Mouse (Mus musculus) stomach, embryonic 15.5 days (tissue): Measurements from ENCODE around the gene Inpp4b. TPM values are rescaled to one million over a fixed set of nuclear protein-coding genes. Genes with fewer than 3 reads are reported as not detected.

Experiments used
- ATAC-seq: fragments of 200-750 bp; cut with Nextera tagmentation; 2 replicates; pipeline ENCODE4 v1.8.0; 2017; ENCODE audit warnings: low read depth, moderate number of reproducible peaks, moderate TSS enrichment; ENCODE audit not compliant: insufficient read depth, low FRiP score
- H3K27ac ChIP-seq: fragments of 300-500 bp; sonication (generic); 2 replicates; pipeline ENCODE4 v1.5.1; 2015; ENCODE audit warnings: mild to moderate bottlenecking, inconsistent platforms
- H3K27me3 ChIP-seq: fragments of 300-500 bp; sonication (generic); replicated peaks from 2 replicates; pipeline ENCODE4 v1.6.1; 2015; ENCODE audit warnings: inconsistent platforms
- H3K36me3 ChIP-seq: fragments of 300-500 bp; sonication (generic); 2 replicates; pipeline ENCODE4 v1.6.1; 2015; ENCODE audit warnings: inconsistent platforms
- H3K4me1 ChIP-seq: fragments of 300-500 bp; sonication (generic); 2 replicates; pipeline ENCODE4 v1.6.1; 2015; ENCODE audit warnings: inconsistent platforms
- H3K4me2 ChIP-seq: fragments of 300-500 bp; sonication (generic); 2 replicates; pipeline ENCODE4 v1.6.1; 2015; ENCODE audit warnings: mild to moderate bottlenecking, inconsistent platforms
- H3K4me3 ChIP-seq: fragments of 300-500 bp; sonication (generic); replicated peaks from 2 replicates; pipeline ENCODE4 v1.5.1; 2015; ENCODE audit warnings: inconsistent platforms
- H3K9ac ChIP-seq: fragments of 300-500 bp; sonication (generic); 2 replicates; pipeline ENCODE4 v1.6.1; 2015; ENCODE audit warnings: inconsistent platforms
- H3K9me3 ChIP-seq: fragments of 300-500 bp; sonication (generic); 2 replicates; pipeline ENCODE4 v1.6.1; 2016; ENCODE audit warnings: inconsistent platforms
- WGBS: fragments of 180-500 bp; shearing (Covaris S2); methylation state at CpG from one replicate; pipeline ENCODE4 v1.1.7; 2015; 5-methylcytosine and 5-hydroxymethylcytosine counted together
- polyA plus RNA-seq: library from polyadenylated mRNA; unstranded; fragments of >200 nt; fragmentation: Nextera tagmentation; extraction: Ambion mirVana; gene quantifications from 2 replicates; pipeline ENCODE4 v1.2.1, GENCODE M21; 2015

The Inpp4b gene
- polyA plus RNA-seq, 1 experiment from 2014 or later = 6.7 TPM

- ATAC-seq = no peak
- H3K9me3 ChIP-seq = no peaks in the 10 kb centered on the region
- no peak overlapping the region for H3K9ac ChIP-seq
- no peaks in the 10 kb centered on the region for H3K4me1 ChIP-seq
- no peaks in the 10 kb centered on the region for H3K27me3 ChIP-seq
- 81% methylated on average over 4 of the region's 4 CpGs for WGBS
- no peak overlapping the region for H3K4me2 ChIP-seq
- no peaks in the 10 kb centered on the region for H3K36me3 ChIP-seq
- H3K4me3 ChIP-seq = no peak overlapping the region
- no peak overlapping the region for H3K27ac ChIP-seq
Observed at GRCm38 (mm10) chr8:81639820-81640219, 297.5 kb downstream of the Inpp4b start.

- H3K27me3 ChIP-seq = no peaks in the 10 kb centered on the region
- 84% methylated on average over 4 of the region's 4 CpGs for WGBS
- no peak overlapping the region for H3K4me2 ChIP-seq
- H3K9ac ChIP-seq = no peak overlapping the region
- no peaks in the 10 kb centered on the region for H3K36me3 ChIP-seq
- ATAC-seq = no peak
- H3K4me3 ChIP-seq = no peak overlapping the region
- no peak overlapping the region for H3K27ac ChIP-seq
- H3K9me3 ChIP-seq = no peaks in the 10 kb centered on the region
- H3K4me1 ChIP-seq = no peaks in the 10 kb centered on the region
Observed at GRCm38 (mm10) chr8:81643030-81643429, 300.7 kb downstream of the Inpp4b start.

- no peaks in the 10 kb centered on the region for H3K36me3 ChIP-seq
- H3K27me3 ChIP-seq = no peaks in the 10 kb centered on the region
- H3K4me1 ChIP-seq = no peaks in the 10 kb centered on the region
- H3K9me3 ChIP-seq = no peaks in the 10 kb centered on the region
- no peak overlapping the region for H3K4me3 ChIP-seq
- no peak overlapping the region for H3K27ac ChIP-seq
- H3K4me2 ChIP-seq = no peak overlapping the region
- no peak overlapping the region for H3K9ac ChIP-seq
- no peak for ATAC-seq
Observed at GRCm38 (mm10) chr8:81692167-81692566, 349.8 kb downstream of the Inpp4b start.

- no peak overlapping the region for H3K27ac ChIP-seq
- WGBS = 15% methylated on average over 2 of the region's 2 CpGs
- H3K4me2 ChIP-seq = no peak overlapping the region
- ATAC-seq = no peak
- H3K27me3 ChIP-seq = no peaks in the 10 kb centered on the region
- no peaks in the 10 kb centered on the region for H3K9me3 ChIP-seq
- no peaks in the 10 kb centered on the region for H3K4me1 ChIP-seq
- no peak overlapping the region for H3K9ac ChIP-seq
- no peak overlapping the region for H3K4me3 ChIP-seq
- no peaks in the 10 kb centered on the region for H3K36me3 ChIP-seq
Observed at GRCm38 (mm10) chr8:81694893-81695292, 352.5 kb downstream of the Inpp4b start.

GRCm38 (mm10) chr8:81702038-81702437 lies 359.7 kb downstream of the Inpp4b start:
- no peak overlapping the region for H3K4me2 ChIP-seq
- no peak overlapping the region for H3K4me3 ChIP-seq
- no peaks in the 10 kb centered on the region for H3K9me3 ChIP-seq
- no peaks in the 10 kb centered on the region for H3K4me1 ChIP-seq
- 79% methylated on average over 1 of the region's 1 CpGs for WGBS
- no peaks in the 10 kb centered on the region for H3K27me3 ChIP-seq
- no peaks in the 10 kb centered on the region for H3K36me3 ChIP-seq
- ATAC-seq = no peak
- H3K27ac ChIP-seq = no peak overlapping the region
- no peak overlapping the region for H3K9ac ChIP-seq

GRCm38 (mm10) chr8:81703571-81704365 lies 361.4 kb downstream of the Inpp4b start:
- Histone ChIP-seq H3K4me2 (no peak overlapping the region), H3K27ac (no peak overlapping the region), H3K36me3 (no peaks in the 10 kb centered on the region), H3K27me3 (no peaks in the 10 kb centered on the region), H3K4me1 (no peaks in the 10 kb centered on the region), H3K9me3 (no peaks in the 10 kb centered on the region), H3K9ac (no peak overlapping the region), H3K4me3 (no peak overlapping the region)
- WGBS = 56% methylated on average over 3 of the region's 3 CpGs
- ATAC-seq = no peak

GRCm38 (mm10) chr8:81707436-81707835 lies 365.1 kb downstream of the Inpp4b start:
- H3K4me1 ChIP-seq = no peaks in the 10 kb centered on the region
- no peak overlapping the region for H3K27ac ChIP-seq
- H3K36me3 ChIP-seq = no peaks in the 10 kb centered on the region
- H3K9ac ChIP-seq = no peak overlapping the region
- 61% methylated on average over 1 of the region's 1 CpGs for WGBS
- no peak overlapping the region for H3K4me3 ChIP-seq
- no peaks in the 10 kb centered on the region for H3K9me3 ChIP-seq
- no peak overlapping the region for H3K4me2 ChIP-seq
- ATAC-seq = no peak
- no peaks in the 10 kb centered on the region for H3K27me3 ChIP-seq

GRCm38 (mm10) chr8:81731332-81731731 lies 389.0 kb downstream of the Inpp4b start:
- Histone ChIP-seq H3K9me3 (no peaks in the 10 kb centered on the region), H3K36me3 (no peaks in the 10 kb centered on the region), H3K27me3 (no peaks in the 10 kb centered on the region), H3K4me2 (no peak overlapping the region), H3K27ac (no peak overlapping the region), H3K4me3 (no peak overlapping the region), H3K9ac (no peak overlapping the region), H3K4me1 (no peaks in the 10 kb centered on the region)
- no peak for ATAC-seq

GRCm38 (mm10) chr8:81735655-81736054 lies 393.3 kb downstream of the Inpp4b start:
- Histone ChIP-seq H3K4me1 (no peaks in the 10 kb centered on the region), H3K27me3 (no peaks in the 10 kb centered on the region), H3K4me2 (no peak overlapping the region), H3K9me3 (no peaks in the 10 kb centered on the region), H3K9ac (no peak overlapping the region), H3K27ac (no peak overlapping the region), H3K36me3 (no peaks in the 10 kb centered on the region), H3K4me3 (no peak overlapping the region)
- 86% methylated on average over 2 of the region's 2 CpGs for WGBS
- ATAC-seq = no peak

- H3K9me3 ChIP-seq = no peaks in the 10 kb centered on the region
- no peaks in the 10 kb centered on the region for H3K4me1 ChIP-seq
- ATAC-seq = no peak
- H3K4me3 ChIP-seq = no peak overlapping the region
- H3K9ac ChIP-seq = no peak overlapping the region
- H3K36me3 ChIP-seq = no peaks in the 10 kb centered on the region
- H3K27ac ChIP-seq = no peak overlapping the region
- 86% methylated on average over 1 of the region's 1 CpGs for WGBS
- H3K4me2 ChIP-seq = no peak overlapping the region
- H3K27me3 ChIP-seq = no peaks in the 10 kb centered on the region
Observed at GRCm38 (mm10) chr8:81736103-81736502, 393.7 kb downstream of the Inpp4b start.

GRCm38 (mm10) chr8:81742588-81742987 lies 400.2 kb downstream of the Inpp4b start:
- H3K9ac ChIP-seq = no peak overlapping the region
- WGBS = 81% methylated on average over 7 of the region's 7 CpGs
- H3K9me3 ChIP-seq = no peaks in the 10 kb centered on the region
- H3K4me2 ChIP-seq = no peak overlapping the region
- H3K27me3 ChIP-seq = no peaks in the 10 kb centered on the region
- no peak for ATAC-seq
- no peaks in the 10 kb centered on the region for H3K4me1 ChIP-seq
- no peak overlapping the region for H3K27ac ChIP-seq
- no peak overlapping the region for H3K4me3 ChIP-seq
- H3K36me3 ChIP-seq = no peaks in the 10 kb centered on the region

GRCm38 (mm10) chr8:81743040-81743439 lies 400.7 kb downstream of the Inpp4b start:
- no peak overlapping the region for H3K4me3 ChIP-seq
- H3K27ac ChIP-seq = no peak overlapping the region
- no peak overlapping the region for H3K9ac ChIP-seq
- H3K27me3 ChIP-seq = no peaks in the 10 kb centered on the region
- H3K4me1 ChIP-seq = no peaks in the 10 kb centered on the region
- H3K9me3 ChIP-seq = no peaks in the 10 kb centered on the region
- H3K4me2 ChIP-seq = no peak overlapping the region
- WGBS = 75% methylated on average over 3 of the region's 3 CpGs
- no peak for ATAC-seq
- no peaks in the 10 kb centered on the region for H3K36me3 ChIP-seq

GRCm38 (mm10) chr8:81745439-81745838 lies 403.1 kb downstream of the Inpp4b start:
- H3K4me1 ChIP-seq = no peaks in the 10 kb centered on the region
- H3K4me2 ChIP-seq = no peak overlapping the region
- H3K9ac ChIP-seq = no peak overlapping the region
- no peaks in the 10 kb centered on the region for H3K9me3 ChIP-seq
- H3K27me3 ChIP-seq = no peaks in the 10 kb centered on the region
- no peaks in the 10 kb centered on the region for H3K36me3 ChIP-seq
- H3K27ac ChIP-seq = no peak overlapping the region
- no peak overlapping the region for H3K4me3 ChIP-seq
- no peak for ATAC-seq
- WGBS = 72% methylated on average over 1 of the region's 1 CpGs
